ENCODE assay signal across 8 mouse cellular contexts in the genomic region with DNA sequence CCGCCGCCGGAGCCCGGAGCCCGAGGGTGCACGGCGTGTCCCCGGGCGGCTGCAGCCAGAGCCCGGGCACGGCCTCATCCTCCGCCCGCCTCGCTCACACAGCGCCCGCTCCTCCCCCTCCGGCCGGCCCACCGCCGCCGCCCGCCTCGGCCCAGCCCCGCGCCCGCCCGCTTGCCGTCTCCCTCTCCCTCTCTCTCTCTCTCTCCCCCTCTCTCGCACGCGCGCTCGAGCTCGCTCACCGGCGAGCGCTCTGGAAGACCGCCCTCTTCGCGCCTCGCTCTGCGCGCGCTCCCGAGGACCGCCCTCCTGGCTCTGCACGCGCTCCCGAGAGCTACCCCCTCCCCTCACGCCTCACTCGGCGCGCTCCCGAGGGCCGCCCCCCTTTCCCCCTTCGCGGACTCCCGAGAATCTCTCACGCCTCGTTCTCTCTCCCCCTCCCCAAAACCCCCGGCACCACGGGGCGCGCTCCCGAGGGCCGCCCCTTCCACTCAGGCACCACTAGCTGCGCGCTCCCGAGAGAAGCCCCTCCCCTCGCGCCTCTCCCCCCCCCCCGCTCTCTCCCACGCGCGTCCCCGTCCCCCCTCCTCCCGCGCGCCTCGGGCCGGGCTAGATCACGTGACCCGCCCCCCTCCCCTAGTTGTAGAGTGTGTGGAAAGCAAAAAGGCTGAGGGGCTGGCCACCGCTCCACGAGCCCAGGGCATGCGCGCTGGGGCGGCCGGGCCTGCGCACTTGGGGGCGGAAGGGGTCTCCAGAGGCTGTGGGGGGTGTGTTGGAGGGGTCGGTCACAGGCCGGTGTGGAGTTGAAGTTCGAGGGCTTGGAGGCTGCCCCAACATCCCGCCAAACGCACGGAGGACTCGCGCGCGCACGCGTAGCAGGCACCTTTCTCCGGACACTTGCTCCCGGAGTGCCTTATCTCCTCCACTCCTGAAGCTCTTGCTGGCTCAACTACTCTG. TPM values are rescaled to one million over a fixed set of nuclear protein-coding genes. Genes with fewer than 3 reads are reported as not detected.
DNase-seq lines count a peak whose midpoint lies in the region; ATAC-seq and TF ChIP-seq lines count a peak whose summit lies in the region.

A gene (minus strand): TSS at position 227 of the 954 bp plus-strand sequence.

- H3K9ac ChIP-seq in midbrain, embryonic 11.5 days (ENCODE audit: low read length) = peak within 1 kb of the TSS; percentile 92

- under 1% methylated on average over 73 of the region's 105 CpGs for WGBS in limb, embryonic 10.5 days
- under 1% methylated on average over 87 of the region's 105 CpGs for WGBS in midbrain, embryonic 11.5 days
- WGBS in spleen, adult 2 months = 2% methylated on average over 91 of the region's 105 CpGs

- no peaks in the 10 kb centered on the region for H3K9me3 ChIP-seq in limb, embryonic 10.5 days (replicated peaks)
- no peaks in the 10 kb centered on the region for H3K9me3 ChIP-seq in midbrain, embryonic 11.5 days (ENCODE audit: control insufficient read depth, low read length)

- TF ChIP-seq CTCF in spleen, adult 2 months (IDR thresholded peaks at IDR 0.05; ENCODE audit: extremely low read depth, insufficient read depth, insufficient read length, insufficient replicate concordance) = no peak

- peak; percentile 85 to 86 for DNase-seq in adrenal gland, postnatal 4 days (ENCODE audit: low spot score in 2 of 2)
- DNase-seq in embryo, embryonic 9.5 days (ENCODE audit: extremely low spot score) = peak; percentile 94
- peak; percentile 99 for DNase-seq in heart, adult 11 months
- peak; percentile 43 for DNase-seq in kidney, adult 11 months
- DNase-seq in limb, embryonic 10.5 days (ENCODE audit: low spot score) = peak; percentile 95
- DNase-seq in midbrain, embryonic 11.5 days (ENCODE audit: low spot score, missing footprints) = peak; percentile 99
- DNase-seq in spleen, adult 2 months (ENCODE audit: low read depth in 1 of 2, low spot score in 2 of 2) = peak in 1 of 2 experiments; percentile 24
- no peak for DNase-seq in c-Kit-positive CD71-positive TER-119-positive erythroid progenitor cells, embryonic 14.5 days (ENCODE audit: low spot score)

- no peak for TF ChIP-seq POLR2A in spleen, adult 2 months (IDR thresholded peaks at IDR 0.05; ENCODE audit: low read depth, low read length)

- H3K27me3 ChIP-seq in limb, embryonic 10.5 days (ENCODE audit: low read depth, poor library complexity, severe bottlenecking) = 0 out of 2 replicates have a peak, but pooled peaks cover 3% of the 10 kb centered on the region
- H3K27me3 ChIP-seq in midbrain, embryonic 11.5 days (ENCODE audit: control insufficient read depth, insufficient read depth, low read length) = peaks cover 3% of the 10 kb centered on the region; the same call in 1 of the 2 replicates
- peaks cover 8% of the 10 kb centered on the region for H3K27me3 ChIP-seq in spleen, adult 2 months (ENCODE audit: control insufficient read depth, insufficient read depth, low read length)

- H3K4me1 ChIP-seq in limb, embryonic 10.5 days = peaks cover 34% of the 10 kb centered on the region
- peaks cover 9% of the 10 kb centered on the region; the same call in 1 of the 2 replicates for H3K4me1 ChIP-seq in midbrain, embryonic 11.5 days (ENCODE audit: control insufficient read depth, insufficient read depth, low read length)
- no peaks in the 10 kb centered on the region; the same call in 1 of the 2 replicates for H3K4me1 ChIP-seq in spleen, adult 2 months (ENCODE audit: control insufficient read depth, insufficient read depth, insufficient read length)

- H3K4me2 ChIP-seq in midbrain, embryonic 11.5 days = peak within 1 kb of the TSS; percentile 75

- ATAC-seq in midbrain, embryonic 11.5 days (ENCODE audit: low FRiP score) = peak; percentile 90

- H3K4me3 ChIP-seq in limb, embryonic 10.5 days = peak within 1 kb of the TSS; percentile 91
- peak within 1 kb of the TSS; percentile 86 for H3K4me3 ChIP-seq in midbrain, embryonic 11.5 days (ENCODE audit: low read depth, low read length)
- H3K4me3 ChIP-seq in spleen, adult 2 months (ENCODE audit: extremely low read depth, insufficient read depth, insufficient read length) = peak within 1 kb of the TSS; percentile 49

- H3K27ac ChIP-seq in limb, embryonic 10.5 days = peak within 1 kb of the TSS; percentile 94
- H3K27ac ChIP-seq in midbrain, embryonic 11.5 days (ENCODE audit: low read depth, low read length) = peak within 1 kb of the TSS; percentile 82
- no peak within 1 kb of the TSS for H3K27ac ChIP-seq in spleen, adult 2 months (ENCODE audit: insufficient read depth, low read length)

- no peaks in the 10 kb centered on the region for H3K36me3 ChIP-seq in limb, embryonic 10.5 days
- H3K36me3 ChIP-seq in midbrain, embryonic 11.5 days (ENCODE audit: control insufficient read depth, insufficient read depth, low read length) = no peaks in the 10 kb centered on the region
- no peaks in the 10 kb centered on the region for H3K36me3 ChIP-seq in spleen, adult 2 months (ENCODE audit: control insufficient read depth, insufficient read depth, low read length)

RNA-seq across cellular contexts. Expression of the gene that starts here (rescaled TPM):
- total RNA-seq in adrenal gland, postnatal 4 days (2021) = 10 to 100 TPM; 72.9 to 80.5 TPM
- polyA plus RNA-seq in limb, embryonic 10.5 days (2016; fragmentation: Nextera tagmentation; extraction: Ambion mirVana) = 43.0 and 57.8 TPM in 2 replicates
- polyA plus RNA-seq in midbrain, embryonic 11.5 days (2014; fragmentation: Nextera tagmentation; extraction: Ambion mirVana) = 36.0 and 38.9 TPM in 2 replicates
- 0.95 and 1.3 TPM in 2 replicates for polyA plus RNA-seq in spleen, adult 2 months (2012; rRNA removed)

Comparison
In these comparisons a context has a peak if more than half of its experiments do, and no peak if none do; other contexts are left out.
1. RNA of the gene that starts here (polyA plus RNA-seq): 43.0 to 57.8 TPM in limb, embryonic 10.5 days and 36.0 to 38.9 TPM in midbrain, embryonic 11.5 days; 0.95 to 1.3 TPM in spleen, adult 2 months; every median in the first group is over 10 times any median in the second.
2. Peak in every context shown above with its lines, with median percentiles within 50 percentile points of each other: H3K4me3 ChIP-seq.